ENCODE assay signal across 8 mouse cellular contexts in the genomic region with DNA sequence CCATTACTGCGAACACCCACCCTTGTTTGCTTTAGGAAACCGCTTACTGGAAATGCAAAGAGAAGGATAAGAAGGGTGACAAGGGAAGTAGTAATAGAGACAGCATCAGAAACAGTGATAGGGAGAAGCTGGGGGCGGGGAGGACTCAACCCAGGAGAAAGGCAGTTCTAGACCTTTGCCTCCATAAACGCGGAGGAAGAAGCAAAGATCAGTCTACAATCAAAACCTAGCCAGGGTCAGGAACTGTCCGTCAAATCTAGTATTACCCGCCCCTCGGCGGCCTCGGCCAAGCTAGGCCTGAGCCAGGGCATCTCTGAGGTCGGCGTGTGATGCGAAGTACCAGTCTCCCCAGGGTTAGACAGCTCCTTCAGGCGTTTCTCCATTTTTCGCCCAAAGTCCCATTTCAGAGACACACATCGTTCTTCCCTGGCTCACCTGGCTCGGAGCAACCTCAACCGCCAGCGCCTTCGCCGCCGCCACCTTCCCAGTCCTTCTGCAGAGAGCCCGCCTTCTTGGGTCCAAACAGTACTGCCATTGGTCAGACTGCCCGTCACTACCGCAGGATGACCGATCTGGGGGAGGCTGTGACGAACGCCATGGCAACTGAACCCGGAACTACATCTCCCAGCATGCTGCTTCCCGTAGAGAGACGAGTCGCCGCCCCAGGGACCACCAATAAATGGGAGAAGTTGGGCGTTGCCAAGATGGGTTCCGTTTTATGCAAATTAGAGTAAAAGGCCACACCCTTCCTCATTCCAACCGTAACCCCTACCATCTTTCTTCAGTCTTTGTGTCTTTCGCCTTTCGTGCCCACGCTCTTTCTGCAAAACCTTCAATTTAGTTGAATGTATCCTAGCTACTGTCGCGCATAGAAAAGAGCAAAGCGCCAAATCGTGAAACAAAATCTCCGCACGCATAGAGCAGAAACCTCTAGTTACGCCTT. TPM values are rescaled to one million over a fixed set of nuclear protein-coding genes. Genes with fewer than 3 reads are reported as not detected.
DNase-seq lines count a peak whose midpoint lies in the region; ATAC-seq and TF ChIP-seq lines count a peak whose summit lies in the region.

A gene (minus strand): TSS at position 853 of the 943 bp plus-strand sequence.

- 0 out of 2 replicates have a peak, but pooled peaks cover 7% of the 10 kb centered on the region for H3K36me3 ChIP-seq in embryonic facial prominence, embryonic 15.5 days
- no peaks in the 10 kb centered on the region for H3K36me3 ChIP-seq in limb, embryonic 14.5 days (ENCODE audit: control insufficient read depth, insufficient read depth, low read length)
- no peaks in the 10 kb centered on the region for H3K36me3 ChIP-seq in midbrain, postnatal 0 days (ENCODE audit: insufficient read depth, low read length)

- no peak for TF ChIP-seq CTCF in bone marrow, adult 2 months (IDR thresholded peaks at IDR 0.05; ENCODE audit: control insufficient read depth, insufficient read depth, low read length)
- TF ChIP-seq CTCF in midbrain, postnatal 0 days (IDR thresholded peaks at IDR 0.05) = no peak

- peak within 1 kb of the TSS; percentile 81 for H3K4me3 ChIP-seq in bone marrow, adult 2 months (replicated peaks; ENCODE audit: control insufficient read depth, low read depth, low read length)
- peak within 1 kb of the TSS; percentile 87 for H3K4me3 ChIP-seq in embryonic facial prominence, embryonic 15.5 days (replicated peaks)
- H3K4me3 ChIP-seq in limb, embryonic 14.5 days (replicated peaks; ENCODE audit: low read length) = peak within 1 kb of the TSS; percentile 80
- H3K4me3 ChIP-seq in midbrain, postnatal 0 days (ENCODE audit: low read depth, low read length) = peak within 1 kb of the TSS; percentile 93

- WGBS in bone marrow, adult 2 months = 1% methylated on average over 46 of the region's 46 CpGs
- under 1% methylated on average over 46 of the region's 46 CpGs for WGBS in embryonic facial prominence, embryonic 15.5 days
- WGBS in limb, embryonic 14.5 days = under 1% methylated on average over 46 of the region's 46 CpGs
- under 1% methylated on average over 46 of the region's 46 CpGs for WGBS in midbrain, postnatal 0 days

- H3K9me3 ChIP-seq in embryonic facial prominence, embryonic 15.5 days (replicated peaks) = no peaks in the 10 kb centered on the region
- no peaks in the 10 kb centered on the region for H3K9me3 ChIP-seq in limb, embryonic 14.5 days (ENCODE audit: control insufficient read depth, low read length)
- H3K9me3 ChIP-seq in midbrain, postnatal 0 days (ENCODE audit: low read length) = no peaks in the 10 kb centered on the region

- peak within 1 kb of the TSS; percentile 79 for H3K27ac ChIP-seq in bone marrow, adult 2 months (ENCODE audit: control insufficient read depth, insufficient read depth, low read depth, low read length, poor library complexity)
- H3K27ac ChIP-seq in embryonic facial prominence, embryonic 15.5 days (replicated peaks) = peak within 1 kb of the TSS; percentile 97
- H3K27ac ChIP-seq in limb, embryonic 14.5 days (replicated peaks; ENCODE audit: low read depth, low read length) = peak within 1 kb of the TSS; percentile 89
- H3K27ac ChIP-seq in midbrain, postnatal 0 days (ENCODE audit: low read depth, low read length) = peak within 1 kb of the TSS; percentile 95

- peak; percentile 100 for DNase-seq in 416B (ENCODE audit: low read depth)
- DNase-seq in heart, adult 8-10 months (ENCODE audit: low spot score) = peak; percentile 99
- peak; percentile 100 for DNase-seq in kidney, adult 9 months
- peak; percentile 99 for DNase-seq in limb, embryonic 14.5 days (ENCODE audit: low spot score)
- DNase-seq in midbrain, postnatal 0 days (ENCODE audit: low spot score) = peak; percentile 100
- peak; percentile 88 to 94 for DNase-seq in spleen, postnatal 14 days (ENCODE audit: low spot score in 2 of 2)

- no peaks in the 10 kb centered on the region for H3K27me3 ChIP-seq in embryonic facial prominence, embryonic 15.5 days
- H3K27me3 ChIP-seq in limb, embryonic 14.5 days (ENCODE audit: control insufficient read depth, insufficient read depth, low read length) = no peaks in the 10 kb centered on the region
- no peaks in the 10 kb centered on the region for H3K27me3 ChIP-seq in midbrain, postnatal 0 days (ENCODE audit: insufficient read depth, low read length)

- peak within 1 kb of the TSS; percentile 53 for H3K4me2 ChIP-seq in embryonic facial prominence, embryonic 15.5 days (replicated peaks)
- peak within 1 kb of the TSS; percentile 78 for H3K4me2 ChIP-seq in limb, embryonic 14.5 days (replicated peaks; ENCODE audit: low read depth, low read length, severe bottlenecking)
- H3K4me2 ChIP-seq in midbrain, postnatal 0 days (ENCODE audit: low read depth, low read length, poor library complexity, severe bottlenecking) = peak within 1 kb of the TSS; percentile 70

- peak; percentile 96 for ATAC-seq in embryonic facial prominence, embryonic 15.5 days (ENCODE audit: insufficient number of reproducible peaks, low FRiP score, low TSS enrichment, low read depth)
- ATAC-seq in limb, embryonic 14.5 days (ENCODE audit: low FRiP score, low read depth) = peak; percentile 94
- peak; percentile 94 for ATAC-seq in midbrain, postnatal 0 days (ENCODE audit: low FRiP score)

- peak within 1 kb of the TSS; percentile 82 for H3K9ac ChIP-seq in embryonic facial prominence, embryonic 15.5 days
- peak within 1 kb of the TSS; percentile 93 for H3K9ac ChIP-seq in limb, embryonic 14.5 days (ENCODE audit: low read depth, low read length, severe bottlenecking)
- peak within 1 kb of the TSS; percentile 89 for H3K9ac ChIP-seq in midbrain, postnatal 0 days (replicated peaks; ENCODE audit: low read length, poor library complexity, severe bottlenecking)

- peak; percentile 64; the same call in 1 of the 2 replicates for TF ChIP-seq POLR2A in bone marrow, adult 2 months (IDR thresholded peaks at IDR 0.05; ENCODE audit: borderline replicate concordance, control insufficient read depth, low read depth, low read length)
- TF ChIP-seq POLR2A in limb, embryonic 14.5 days (IDR thresholded peaks at IDR 0.05; ENCODE audit: borderline replicate concordance, extremely low read depth, insufficient read depth, insufficient read length) = no peak; the same call in 1 of the 2 replicates

- H3K4me1 ChIP-seq in bone marrow, adult 2 months (ENCODE audit: control insufficient read depth, insufficient read depth, low read length) = peaks cover 2% of the 10 kb centered on the region
- H3K4me1 ChIP-seq in embryonic facial prominence, embryonic 15.5 days = peaks cover 20% of the 10 kb centered on the region
- peaks cover 30% of the 10 kb centered on the region for H3K4me1 ChIP-seq in limb, embryonic 14.5 days (ENCODE audit: control insufficient read depth, insufficient read depth, low read length)
- peaks cover 22% of the 10 kb centered on the region for H3K4me1 ChIP-seq in midbrain, postnatal 0 days (ENCODE audit: insufficient read depth, low read length)

RNA-seq across cellular contexts. Expression of the gene that starts here (rescaled TPM):
- 23.4 and 42.5 TPM in 2 replicates for polyA plus RNA-seq in bone marrow, adult 2 months (2011; ENCODE audit: insufficient read depth, insufficient read length, low replicate concordance, missing spikeins)
- 71.1 and 75.7 TPM in 2 replicates for polyA plus RNA-seq in embryonic facial prominence, embryonic 15.5 days (2015; fragmentation: Nextera tagmentation; extraction: Ambion mirVana)
- total RNA-seq in heart, adult 8-10 months (2022) = 10 to 100 TPM; 26.0 to 30.4 (median 27.1) TPM
- polyA plus RNA-seq in limb, embryonic 14.5 days (2012; rRNA removed) = 54.3 and 58.4 TPM in 2 replicates
- 69.1 and 69.9 TPM in 2 replicates for polyA plus RNA-seq in limb, embryonic 14.5 days (2014; fragmentation: Nextera tagmentation; extraction: Ambion mirVana)
- 42.9 and 68.7 TPM in 2 replicates for total RNA-seq in midbrain, postnatal 0 days (2014; rRNA removed)
- polyA plus RNA-seq in midbrain, postnatal 0 days (2015; fragmentation: Nextera tagmentation; extraction: Ambion mirVana) = 93.0 and 100 TPM in 2 replicates

Comparison
In these comparisons a context has a peak if more than half of its experiments do, and no peak if none do; other contexts are left out.
1. Peak in every context shown above with its lines: DNase-seq, ATAC-seq, H3K4me3 ChIP-seq and H3K27ac ChIP-seq.